Mouse (Mus musculus): Measurements from ENCODE around the gene Rangap1. TPM values are rescaled to one million over a fixed set of nuclear protein-coding genes. Genes with fewer than 3 reads are reported as not detected.

Rangap1 gene
- polyA plus RNA-seq, 1 experiment: 158 TPM

DNA sequence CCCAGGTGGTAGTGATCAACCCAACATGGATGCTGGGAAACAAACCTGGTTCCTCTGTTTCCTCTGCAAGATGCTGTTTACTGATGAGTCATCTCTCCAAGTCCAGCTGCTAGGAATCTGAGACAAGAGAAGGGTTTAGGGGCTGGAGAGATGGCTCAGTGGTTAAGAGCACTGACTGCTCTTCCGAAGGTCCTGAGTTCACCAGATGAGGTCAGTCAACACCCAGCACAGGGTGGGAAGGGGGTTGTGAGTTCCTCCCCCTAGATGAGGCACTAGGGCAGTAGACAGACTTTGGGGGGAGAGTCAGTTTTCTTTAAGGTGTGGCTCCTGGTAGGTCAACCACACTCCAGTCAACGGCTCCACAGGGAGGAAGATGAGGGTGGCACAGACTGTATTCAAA is 83.6 kb downstream of the Rangap1 start:
- Histone ChIP-seq H3K27ac (ENCODE audit: insufficient read depth, low read length) (peak overlapping the region; percentile 21; the same call in 1 of the 2 replicates), H3K27me3 (ENCODE audit: control insufficient read depth, insufficient read depth, low read length, poor library complexity, severe bottlenecking) (no peaks in the 10 kb centered on the region), H3K36me3 (ENCODE audit: control insufficient read depth, insufficient read depth, low read length, poor library complexity, severe bottlenecking) (no peaks in the 10 kb centered on the region), H3K4me3 (ENCODE audit: low read depth, low read length) (no peak overlapping the region), H3K4me1 (ENCODE audit: control insufficient read depth, insufficient read depth, low read length) (no peaks in the 10 kb centered on the region), H3K9ac (ENCODE audit: low read depth, poor library complexity, severe bottlenecking) (no peak overlapping the region), H3K9me3 (replicated peaks; ENCODE audit: control insufficient read depth, insufficient read depth, low read length, poor library complexity, severe bottlenecking) (no peaks in the 10 kb centered on the region)
- TF ChIP-seq EP300 (IDR thresholded peaks at IDR 0.05; ENCODE audit: insufficient read depth, low read depth, low read length) (no peak), CTCF (IDR thresholded peaks at IDR 0.05; ENCODE audit: low read depth, low read length) (no peak), POLR2A (IDR thresholded peaks at IDR 0.05; ENCODE audit: insufficient read depth, low read length) (no peak)

Other genes with a start within 250 kb of the Rangap1 start
- gene Ep300, start 160.2 kb downstream of the Rangap1 start, polyA plus RNA-seq (2011; ENCODE audit: insufficient read depth, insufficient read length, low read depth, missing spikeins): 122 and 133 TPM in 2 replicates
- gene L3mbtl2, start 81.6 kb downstream of the Rangap1 start, polyA plus RNA-seq (2011; ENCODE audit: insufficient read depth, insufficient read length, low read depth, missing spikeins): 49.3 and 50.3 TPM in 2 replicates
- 1.0 and 1.1 TPM in 2 replicates for gene Chadl, start 48.2 kb downstream of the Rangap1 start, polyA plus RNA-seq (2011; ENCODE audit: insufficient read depth, insufficient read length, low read depth, missing spikeins)
- gene Zc3h7b, start 473 bp downstream of the Rangap1 start, polyA plus RNA-seq (2011; ENCODE audit: insufficient read depth, insufficient read length, low read depth, missing spikeins): 40.5 and 42.1 TPM in 2 replicates
- gene Tef, start 56.9 kb upstream of the Rangap1 start, polyA plus RNA-seq (2011; ENCODE audit: insufficient read depth, insufficient read length, low read depth, missing spikeins): 33.9 and 36.0 TPM in 2 replicates
- 10.7 and 12.7 TPM in 2 replicates for gene Tob2, start 113.3 kb upstream of the Rangap1 start, polyA plus RNA-seq (2011; ENCODE audit: insufficient read depth, insufficient read length, low read depth, missing spikeins)
- 150 and 172 TPM in 2 replicates for gene Phf5a, start 126.4 kb upstream of the Rangap1 start, polyA plus RNA-seq (2011; ENCODE audit: insufficient read depth, insufficient read length, low read depth, missing spikeins)
- gene Aco2, start 126.8 kb upstream of the Rangap1 start, polyA plus RNA-seq (2011; ENCODE audit: insufficient read depth, insufficient read length, low read depth, missing spikeins): 174 and 181 TPM in 2 replicates
- 21.8 and 25.5 TPM in 2 replicates for gene Polr3h, start 180.7 kb upstream of the Rangap1 start, polyA plus RNA-seq (2011; ENCODE audit: insufficient read depth, insufficient read length, low read depth, missing spikeins)
- gene Csdc2, start 191.2 kb upstream of the Rangap1 start, polyA plus RNA-seq (2011; ENCODE audit: insufficient read depth, insufficient read length, low read depth, missing spikeins): 4.0 and 4.9 TPM in 2 replicates
- gene Pmm1, start 215.4 kb upstream of the Rangap1 start, polyA plus RNA-seq (2011; ENCODE audit: insufficient read depth, insufficient read length, low read depth, missing spikeins): 338 and 387 TPM in 2 replicates
- 3.5 and 4.8 TPM in 2 replicates for gene 1700029P11Rik, start 235.0 kb upstream of the Rangap1 start, polyA plus RNA-seq (2011; ENCODE audit: insufficient read depth, insufficient read length, low read depth, missing spikeins)
- gene Xrcc6, start 242.3 kb upstream of the Rangap1 start, polyA plus RNA-seq (2011; ENCODE audit: insufficient read depth, insufficient read length, low read depth, missing spikeins): 98.6 and 131 TPM in 2 replicates